Mouse (Mus musculus) activated CD4-positive, CD25-positive, alpha-beta regulatory T cell, adult 9 weeks (primary cell): ENCODE measurements around the gene Gm2007. TPM values are rescaled to one million over a fixed set of nuclear protein-coding genes. Genes with fewer than 3 reads are reported as not detected.

ENCODE experiments used
- polyA plus RNA-seq: library from polyadenylated mRNA; unstranded; fragments of 100-300 nt; shearing (Covaris generic); gene quantifications from one replicate; pipeline ENCODE4 v1.2.1, GENCODE M21; 2017

Gene Gm2007
- polyA plus RNA-seq = 11.4 TPM

DNA sequence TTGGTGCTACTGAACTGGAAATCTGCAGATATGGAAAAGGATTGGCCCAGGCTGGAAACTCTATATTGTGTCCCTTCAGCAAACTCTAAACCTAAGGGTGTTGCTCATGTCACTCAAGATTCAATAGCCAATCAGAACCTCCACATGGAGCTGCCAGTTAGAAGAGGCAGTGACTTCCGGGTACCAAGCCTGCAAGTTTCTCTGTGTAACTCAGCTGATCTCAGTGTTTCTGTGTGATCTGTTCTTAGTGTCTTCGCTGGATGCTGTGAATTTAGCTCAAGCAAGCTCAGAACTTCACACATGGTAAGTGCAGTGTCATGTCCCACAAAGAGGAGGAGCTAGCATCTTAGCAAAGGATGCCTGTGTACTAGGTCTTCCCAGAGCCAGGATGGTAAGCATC, at the start of gene Gm2007:
TSS of gene Gm2007 (plus strand) at position 301 of the 400 bp plus-strand sequence.

DNA sequence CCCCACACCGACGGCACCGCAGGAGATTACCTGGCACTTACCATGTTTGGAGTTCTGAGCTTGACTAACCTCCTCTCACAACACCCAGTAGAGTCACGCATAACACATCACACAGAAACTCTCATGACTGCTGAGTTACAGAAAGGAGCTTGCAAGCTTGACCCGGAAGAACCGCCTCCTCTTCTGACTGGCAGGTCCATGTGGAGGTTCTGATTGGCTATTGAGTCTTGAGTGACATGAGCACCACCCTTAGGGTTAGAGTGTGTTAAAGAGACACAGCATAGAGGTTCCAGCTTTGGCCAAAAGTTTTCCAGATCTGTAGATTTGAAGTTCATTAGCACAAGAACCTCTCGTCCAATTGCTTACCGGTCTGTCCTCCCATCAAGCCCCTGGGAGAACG, 37.8 kb upstream of the Gm2007 start, which contains the start of gene Zfp969:
TSS of gene Zfp969 (minus strand) at position 101 of the 400 bp plus-strand sequence.

DNA sequence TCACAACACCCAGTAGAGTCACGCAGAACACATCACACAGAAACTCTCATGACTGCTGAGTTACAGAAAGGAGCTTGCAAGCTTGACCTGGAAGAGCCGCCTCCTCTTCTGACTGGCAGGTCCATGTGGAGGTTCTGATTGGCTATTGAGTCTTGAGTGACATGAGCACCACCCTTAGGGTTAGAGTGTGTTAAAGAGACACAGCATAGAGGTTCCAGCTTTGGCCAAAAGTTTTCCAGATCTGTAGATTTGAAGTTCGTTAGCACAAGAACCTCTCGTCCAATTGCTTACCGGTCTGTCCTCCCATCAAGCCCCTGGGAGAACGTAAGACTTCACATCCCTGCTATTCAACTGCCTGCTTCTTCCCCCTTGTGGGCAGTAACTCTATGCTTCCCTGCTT, 59.7 kb downstream of the Gm2007 start, which contains the start of gene Gm14288:
TSS of gene Gm14288 (minus strand) at position 101 of the 400 bp plus-strand sequence.

Other genes with a start within 250 kb of the Gm2007 start
- 11.4 TPM for gene Gm11007, start 97.6 kb upstream of the Gm2007 start, polyA plus RNA-seq
- not detected for gene Zfp969, start 37.9 kb upstream of the Gm2007 start, polyA plus RNA-seq
- not detected for gene Gm14288, start 59.6 kb downstream of the Gm2007 start, polyA plus RNA-seq
- gene Gm6710, start 127.7 kb downstream of the Gm2007 start, polyA plus RNA-seq = 4.8 TPM
- 7.9 TPM for gene Zfp966, start 189.6 kb downstream of the Gm2007 start, polyA plus RNA-seq
- 9.8 TPM for gene Gm2026, start 223.8 kb downstream of the Gm2007 start, polyA plus RNA-seq